Mouse (Mus musculus) brown adipose tissue, adult 24 weeks (tissue): ENCODE data around the gene Cry2. TPM values are rescaled to one million over a fixed set of nuclear protein-coding genes. Genes with fewer than 3 reads are reported as not detected.
A peak's percentile ranks its signal among the peaks of the same experiment; 100 is the strongest.

ENCODE experiments used
- H3K27ac ChIP-seq: fragments of 200-500 bp; replicated peaks from 2 replicates; pipeline ENCODE4 v1.5.1; 2012; ENCODE audit warnings: low read depth, mild to moderate bottlenecking, low read length
- H3K4me1 ChIP-seq: fragments of 200-500 bp; 2 replicates; pipeline ENCODE4 v1.6.1; 2012; ENCODE audit warnings: low read length, mixed read lengths; ENCODE audit not compliant: control insufficient read depth, insufficient read depth, insufficient read length
- H3K4me3 ChIP-seq: fragments of 200-500 bp; 2 replicates; pipeline ENCODE4 v1.5.1; 2012; ENCODE audit warnings: low read depth, mild to moderate bottlenecking, low read length, moderate library complexity; ENCODE audit not compliant: insufficient read depth
- polyA plus RNA-seq: library from polyadenylated mRNA; stranded (reverse); fragments of >200 nt; gene quantifications from 2 replicates; pipeline ENCODE4 v1.2.4, GENCODE M21; 2012; ENCODE audit not compliant: missing spikeins, insufficient read depth, insufficient read length

Gene Cry2
- polyA plus RNA-seq, 1 experiment, result 11.7 TPM

DNA sequence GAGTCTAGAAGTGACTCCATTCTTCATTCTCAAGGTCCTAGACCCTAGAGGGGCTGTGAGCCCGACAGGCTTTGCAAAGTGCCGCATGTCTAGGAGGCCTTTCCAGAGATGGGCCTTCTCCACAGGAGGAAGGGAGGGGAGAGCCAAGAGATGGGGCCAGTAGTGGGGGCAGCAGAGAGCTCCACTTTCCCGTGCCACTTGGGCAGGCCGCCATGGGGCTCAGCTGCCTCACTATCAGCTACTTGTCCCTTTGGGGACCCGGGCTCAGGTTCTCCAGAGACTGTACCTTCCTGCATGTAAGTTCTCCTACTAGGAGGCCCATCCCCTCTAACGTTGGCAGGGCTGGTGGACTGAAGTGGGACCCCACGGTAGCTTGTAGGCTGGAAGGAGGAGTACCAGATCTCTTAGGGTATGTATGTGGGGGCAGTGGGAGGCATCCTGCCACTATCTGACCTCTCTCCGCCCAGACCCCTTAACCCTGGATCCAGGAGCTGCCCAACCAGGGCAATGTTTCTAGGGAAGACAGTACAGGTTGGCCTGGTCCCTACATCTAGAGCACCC is 23.2 kb upstream of the Cry2 start:
- H3K4me3 ChIP-seq, result no peak overlapping the region; the same call in 1 of the 2 replicates
- peaks cover 29% of the 10 kb centered on the region for H3K4me1 ChIP-seq

GRCm38 (mm10) chr2:92455704-92456103 is 21.9 kb upstream of the Cry2 start:
- Histone ChIP-seq H3K4me1 (peaks cover 29% of the 10 kb centered on the region), H3K4me3 (no peak overlapping the region), H3K27ac (no peak overlapping the region)

More for the DNA sequence above, 23.2 kb upstream of the Cry2 start:
- no peak overlapping the region for H3K27ac ChIP-seq

- no peak overlapping the region for H3K27ac ChIP-seq
- H3K4me1 ChIP-seq, result peaks cover 29% of the 10 kb centered on the region
- H3K4me3 ChIP-seq, result no peak overlapping the region
These were observed 20.3 kb upstream of the Cry2 start for GRCm38 (mm10) chr2:92454166-92454565.

DNA sequence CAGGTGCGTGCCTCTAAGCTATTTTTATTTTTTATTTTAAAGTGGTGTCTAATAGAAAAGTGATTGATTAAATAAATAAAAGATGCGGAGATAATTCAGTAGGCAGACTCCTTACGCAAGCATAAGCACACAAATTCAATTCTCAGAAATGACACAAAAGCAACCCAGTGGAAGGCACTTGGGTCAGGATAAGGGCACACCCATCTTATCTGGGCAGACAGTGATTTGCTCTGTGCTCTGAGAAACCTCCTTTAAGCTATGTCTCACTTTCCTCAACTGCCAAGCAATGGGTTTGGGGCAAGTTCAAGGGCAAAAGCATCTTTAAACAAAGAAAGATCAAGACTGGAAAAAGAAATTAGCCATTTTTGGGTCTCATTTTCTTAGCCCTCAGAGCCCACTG is 17.3 kb upstream of the Cry2 start:
- H3K4me1 ChIP-seq, result peaks cover 6% of the 10 kb centered on the region; the same call in 1 of the 2 replicates
- H3K4me3 ChIP-seq, result no peak overlapping the region
- H3K27ac ChIP-seq, result no peak overlapping the region

DNA sequence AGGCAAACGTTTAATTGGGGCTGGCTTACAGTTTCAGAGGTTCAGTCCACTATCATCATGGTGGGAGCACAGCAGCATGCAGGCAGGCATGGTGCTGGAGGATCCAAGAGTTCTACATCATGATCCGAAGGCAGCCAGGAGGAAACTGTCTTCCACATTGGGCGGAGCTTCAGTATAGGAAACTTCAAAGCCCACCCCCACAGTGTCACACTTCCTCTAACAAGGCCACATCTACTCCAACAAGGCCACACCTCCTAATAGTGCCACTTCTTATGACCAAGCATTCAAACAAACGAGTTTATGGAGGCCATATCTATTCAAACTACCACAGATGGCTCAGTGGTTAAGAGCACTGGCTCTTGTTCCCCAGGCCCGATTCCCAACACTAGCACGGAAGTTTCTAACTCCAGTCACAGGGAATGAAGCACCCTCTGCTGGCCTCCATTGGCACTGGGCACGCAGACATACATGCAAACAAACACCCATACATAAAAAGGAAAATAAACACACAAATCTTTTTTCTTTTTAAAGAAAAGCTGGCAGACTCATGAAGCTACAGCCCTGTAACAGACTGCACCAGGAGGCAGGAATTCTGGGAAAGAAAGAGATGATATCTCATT is 13.4 kb upstream of the Cry2 start:
- peaks cover 8% of the 10 kb centered on the region; the same call in 1 of the 2 replicates for H3K4me1 ChIP-seq
- no peak overlapping the region for H3K27ac ChIP-seq
- no peak overlapping the region for H3K4me3 ChIP-seq

DNA sequence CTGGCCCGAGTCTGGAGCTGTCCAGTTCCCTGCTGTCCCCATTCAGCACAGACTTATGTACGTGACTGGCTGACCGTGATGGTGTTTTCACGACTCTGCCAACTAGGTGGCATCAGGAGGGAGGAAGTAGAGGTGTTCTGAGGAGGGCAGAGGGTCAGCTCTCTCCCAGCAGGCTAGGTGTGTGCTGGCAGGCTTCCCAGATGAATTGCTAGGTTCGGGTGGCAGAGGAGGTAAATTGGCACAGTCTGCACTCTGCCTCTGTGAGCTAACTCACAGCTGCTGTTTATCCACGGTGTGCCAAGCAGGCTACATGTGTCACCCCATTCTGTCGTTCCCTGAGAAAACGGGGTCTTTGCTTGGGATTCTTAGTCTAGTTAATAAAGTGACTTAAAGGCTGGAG is 12.8 kb upstream of the Cry2 start:
- no peak overlapping the region for H3K4me3 ChIP-seq
- no peak overlapping the region for H3K27ac ChIP-seq

DNA sequence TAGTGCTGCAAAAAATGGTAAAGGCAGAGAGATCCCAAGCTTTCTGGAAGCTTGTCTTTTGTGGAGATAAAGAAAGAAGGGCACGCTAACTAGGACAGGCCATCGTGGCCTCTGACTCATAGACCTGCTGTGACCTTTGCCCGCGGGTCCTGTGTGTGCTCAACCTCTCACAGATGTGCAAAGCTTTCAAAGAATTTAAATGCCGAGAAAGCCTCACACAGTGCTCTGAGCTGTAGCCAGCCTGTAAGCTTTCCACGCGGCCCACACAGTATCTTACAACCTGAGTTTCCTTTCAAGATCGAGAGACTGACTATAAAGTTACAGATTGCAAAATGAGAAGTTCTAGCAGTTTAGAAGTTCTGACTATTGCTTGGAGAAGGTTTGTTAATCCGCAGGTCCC is 12.0 kb upstream of the Cry2 start:
- no peak overlapping the region for H3K27ac ChIP-seq
- H3K4me1 ChIP-seq, result peaks cover 8% of the 10 kb centered on the region; the same call in 1 of the 2 replicates
- no peak overlapping the region for H3K4me3 ChIP-seq

More for the DNA sequence above, 12.8 kb upstream of the Cry2 start:
- peaks cover 8% of the 10 kb centered on the region; the same call in 1 of the 2 replicates for H3K4me1 ChIP-seq

DNA sequence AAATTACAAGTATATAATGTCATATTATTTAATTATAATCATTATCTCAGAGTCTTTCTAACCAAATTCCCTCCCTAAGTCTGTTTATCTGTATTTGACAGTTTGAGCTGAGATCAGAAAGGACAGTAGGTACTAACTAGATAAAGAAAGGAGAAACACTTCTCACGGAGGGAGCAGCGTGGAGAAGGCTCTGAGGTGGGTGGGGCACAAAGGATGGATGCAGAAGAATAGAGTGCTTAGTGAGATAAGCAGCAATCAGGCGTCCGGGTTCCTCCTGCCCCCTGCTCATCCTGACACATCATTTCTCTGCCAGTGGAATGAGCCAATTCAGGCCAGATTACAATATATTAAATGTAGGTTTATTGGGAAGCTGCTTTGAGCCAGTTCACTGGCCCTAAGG is 10.5 kb upstream of the Cry2 start:
- Histone ChIP-seq H3K27ac (no peak overlapping the region), H3K4me1 (peaks cover 8% of the 10 kb centered on the region; the same call in 1 of the 2 replicates)

DNA sequence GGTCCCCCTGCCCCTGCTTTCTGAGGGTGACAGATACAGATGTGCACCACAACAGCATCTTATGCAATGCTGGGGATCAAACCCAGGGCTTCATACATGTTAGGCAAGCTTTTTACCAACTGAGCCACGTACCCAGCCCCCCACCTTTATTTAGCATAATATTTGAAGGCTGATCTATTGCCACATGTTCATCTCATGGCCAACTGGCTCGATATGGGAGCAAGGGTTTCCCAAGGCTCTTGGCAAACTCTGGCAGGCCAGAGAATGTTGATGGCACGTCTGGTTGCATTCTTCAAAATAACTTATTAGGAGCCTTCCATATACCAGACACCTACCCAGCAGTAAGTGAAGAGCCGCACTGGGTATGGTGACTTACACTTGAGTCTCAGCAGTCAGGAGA is 9.5 kb upstream of the Cry2 start:
- no peak overlapping the region for H3K27ac ChIP-seq
- H3K4me1 ChIP-seq, result peaks cover 8% of the 10 kb centered on the region; the same call in 1 of the 2 replicates
- H3K4me3 ChIP-seq, result no peak overlapping the region

More for the DNA sequence above, 10.5 kb upstream of the Cry2 start:
- no peak overlapping the region for H3K4me3 ChIP-seq

DNA sequence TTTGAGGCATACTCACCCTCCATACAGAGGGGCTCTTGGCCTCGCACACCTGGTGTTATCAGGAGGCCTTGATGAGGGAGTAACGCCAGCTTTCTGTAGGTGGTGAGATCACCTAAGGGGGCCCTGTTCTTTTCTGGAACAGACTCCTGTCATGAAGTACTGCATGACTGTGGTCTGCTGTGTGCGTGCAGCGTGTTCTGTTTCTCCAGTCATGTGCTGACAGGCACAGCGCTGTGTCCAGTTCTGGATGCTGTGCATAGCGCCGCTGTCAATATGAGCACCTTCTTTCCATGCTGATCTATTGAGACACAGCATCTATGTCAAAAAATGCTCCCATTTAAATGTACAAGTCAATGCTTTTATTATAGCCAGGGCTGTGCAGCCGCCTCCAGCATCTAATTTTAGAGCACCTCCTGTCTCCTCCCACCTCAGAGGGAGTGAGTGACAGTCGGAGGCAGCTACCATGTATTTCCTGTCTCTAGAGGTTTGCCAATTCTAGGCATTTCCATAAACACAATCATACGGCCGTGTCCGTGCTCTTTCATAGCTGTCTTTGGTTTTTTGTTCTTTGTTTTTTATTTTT is 8.7 kb upstream of the Cry2 start:
- Histone ChIP-seq H3K27ac (no peak overlapping the region), H3K4me3 (no peak overlapping the region), H3K4me1 (peaks cover 8% of the 10 kb centered on the region; the same call in 1 of the 2 replicates)

- no peak overlapping the region for H3K4me3 ChIP-seq
These were observed 6.6 kb upstream of the Cry2 start for GRCm38 (mm10) chr2:92440432-92440831.

GRCm38 (mm10) chr2:92438567-92438966 is 4.7 kb upstream of the Cry2 start:
- Histone ChIP-seq H3K27ac (no peak overlapping the region), H3K4me1 (peaks cover 5% of the 10 kb centered on the region; the same call in 1 of the 2 replicates), H3K4me3 (no peak overlapping the region)

More at GRCm38 (mm10) chr2:92440432-92440831, 6.6 kb upstream of the Cry2 start:
- Histone ChIP-seq H3K27ac (no peak overlapping the region), H3K4me1 (peaks cover 5% of the 10 kb centered on the region; the same call in 1 of the 2 replicates)

GRCm38 (mm10) chr2:92437875-92438274 is 4.0 kb upstream of the Cry2 start:
- H3K4me1 ChIP-seq, result peaks cover 7% of the 10 kb centered on the region; the same call in 1 of the 2 replicates
- peak overlapping the region; percentile 31 for H3K27ac ChIP-seq
- H3K4me3 ChIP-seq, result no peak overlapping the region

DNA sequence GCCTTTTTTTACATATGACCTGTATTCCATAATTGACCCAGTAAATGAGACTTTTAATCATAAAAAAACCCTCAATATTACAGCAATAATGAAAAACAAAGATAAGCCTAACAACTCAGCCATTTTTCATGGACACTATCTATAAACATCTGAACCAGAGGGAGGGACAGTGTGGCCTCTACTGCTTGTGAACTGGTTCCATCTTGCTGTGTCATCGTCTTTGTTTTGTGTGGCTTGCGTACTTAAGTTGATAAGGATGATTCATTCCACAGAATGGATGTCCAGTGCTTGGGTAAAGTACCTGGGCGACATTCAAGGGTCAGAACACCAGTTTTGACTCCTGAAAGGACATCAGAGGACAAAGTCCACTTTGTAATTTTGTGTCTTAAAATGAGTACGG is 3.5 kb upstream of the Cry2 start:
- peak overlapping the region; percentile 31; the same call in 1 of the 2 replicates for H3K27ac ChIP-seq
- H3K4me3 ChIP-seq, result no peak overlapping the region
- H3K4me1 ChIP-seq, result peaks cover 11% of the 10 kb centered on the region; the same call in 1 of the 2 replicates

DNA sequence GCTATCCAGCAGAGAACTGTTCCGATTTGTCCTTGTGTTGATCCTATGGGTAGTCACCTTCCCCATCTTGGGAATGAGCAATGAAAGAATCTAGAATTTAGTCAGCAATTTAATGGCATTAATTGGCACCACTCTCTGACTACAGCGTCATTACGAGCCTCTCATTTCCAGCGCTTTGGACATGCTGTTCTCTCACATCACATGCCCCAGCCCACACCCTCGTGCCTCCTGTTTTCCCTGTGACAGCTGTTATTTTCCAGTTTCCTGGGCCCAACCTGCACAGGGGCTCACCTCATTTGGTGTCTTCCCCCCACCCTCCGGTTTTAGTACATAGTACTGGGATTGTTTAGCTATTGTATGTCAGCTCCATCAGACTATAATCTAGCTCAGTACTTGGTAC is 1.2 kb upstream of the Cry2 start:
- Histone ChIP-seq H3K4me3 (no peak overlapping the region), H3K27ac (0 out of 2 replicates have a peak overlapping the region, but pooled peaks have one; percentile 1)

More for the DNA sequence above, 1.2 kb upstream of the Cry2 start:
- peaks cover 23% of the 10 kb centered on the region for H3K4me1 ChIP-seq
